In genomic region chr9:78005481-78005880, GRCm38 (mm10) we compare ENCODE assay signal across 10 mouse cellular contexts. TPM values are rescaled to one million over a fixed set of nuclear protein-coding genes. Genes with fewer than 3 reads are reported as not detected.
DNase-seq lines count a peak whose midpoint lies in the region; ATAC-seq and TF ChIP-seq lines count a peak whose summit lies in the region.
"Had no signal": no experiment of that assay in that cellular context is flagged by ENCODE, and none has a peak within 500 bp of the region (broad histone marks: within the 10 kb centered on the region; RNA-seq: fewer than 3 reads in every experiment).

No protein-coding gene starts in this region.

- H3K4me2 ChIP-seq in liver, embryonic 14.5 days (ENCODE audit: low read depth) = no peak overlapping the region

- no peaks in the 10 kb centered on the region for H3K27me3 ChIP-seq in liver, embryonic 14.5 days (ENCODE audit: control insufficient read depth, insufficient read depth, low read length)

- H3K9me3 ChIP-seq in liver, embryonic 14.5 days (ENCODE audit: control insufficient read depth, low read length) = no peaks in the 10 kb centered on the region

- TF ChIP-seq EP300 in liver, embryonic 14.5 days (IDR thresholded peaks at IDR 0.05; ENCODE audit: low read depth) = no peak

- peaks cover 0 to 9% of the 10 kb centered on the region in 2 experiments; a peak in 3 of 4 replicates for H3K4me1 ChIP-seq in liver, embryonic 14.5 days (replicated peaks; ENCODE audit: control insufficient read depth in 2 of 2, insufficient read depth in 2 of 2, low read length in 1 of 2)

- DNase-seq in cerebellum, postnatal 10 days = peak; percentile 42 to 62
- DNase-seq in cerebellum, adult 9-10 months = no peak
- peak; percentile 17 for DNase-seq in urinary bladder, postnatal 14 days (ENCODE audit: low spot score)
- DNase-seq in urinary bladder, adult 2 months (ENCODE audit: low spot score) = no peak
- DNase-seq in liver, embryonic 14.5 days (ENCODE audit: low read depth in 3 of 3, low spot score in 3 of 3) = peak in 2 of 3 experiments; percentile 17 to 41
- peak; percentile 62 for DNase-seq in thymus, postnatal 14 days
- DNase-seq in kidney, adult 11 months = no peak
- DNase-seq in layer of hippocampus, postnatal 14 days (ENCODE audit: low spot score in 2 of 2) = no peak

- H3K36me3 ChIP-seq in liver, embryonic 14.5 days (replicated peaks; ENCODE audit: control insufficient read depth, insufficient read depth, low read depth) = no peaks in the 10 kb centered on the region

- TF ChIP-seq CTCF in liver, embryonic 14.5 days (IDR thresholded peaks at IDR 0.05; ENCODE audit: low read depth) = peak; percentile 88

- ATAC-seq in liver, embryonic 14.5 days (ENCODE audit: insufficient read depth) = peak; percentile 42; the same call in 1 of the 2 replicates

- no peak overlapping the region for H3K9ac ChIP-seq in liver, embryonic 14.5 days (replicated peaks)

- no peak overlapping the region for H3K27ac ChIP-seq in liver, embryonic 14.5 days

- no peak overlapping the region for H3K4me3 ChIP-seq in liver, embryonic 14.5 days (ENCODE audit: insufficient read depth in 1 of 2, low read depth in 2 of 2, low read length in 2 of 2)

- 18% methylated on average over 3 of the region's 3 CpGs for WGBS in liver, embryonic 14.5 days (ENCODE audit: insufficient replicate concordance)

RNA-seq across cellular contexts. Expression of gene Gcm1, which starts 46.2 kb away (rescaled TPM):
- not detected in 2 replicates for polyA plus RNA-seq in urinary bladder, adult 2 months (2012; rRNA removed)
- polyA plus RNA-seq in liver, embryonic 14.5 days (2012; rRNA removed) = not detected in 2 replicates
- polyA plus RNA-seq in liver, embryonic 14.5 days (2014; fragmentation: Nextera tagmentation; extraction: Ambion mirVana) = not detected in 2 replicates
- total RNA-seq in layer of hippocampus, postnatal 14 days (2021) = not detected
- total RNA-seq: heart, postnatal 36 days had no signal
- polyA plus RNA-seq: neural tube, embryonic 11.5 days had no signal

Comparison
In these comparisons a context has a peak if more than half of its experiments do, and no peak if none do; other contexts are left out.
1. DNase-seq: peak in cerebellum, postnatal 10 days (2 of 2), urinary bladder, postnatal 14 days (single experiment), liver, embryonic 14.5 days (2 of 3) and thymus, postnatal 14 days (single experiment); none in cerebellum, adult 9-10 months (single experiment), urinary bladder, adult 2 months (single experiment), kidney, adult 11 months (single experiment) and layer of hippocampus, postnatal 14 days (0 of 2).